Mouse (Mus musculus): ENCODE results near the gene Khk.

Khk gene

DNA sequence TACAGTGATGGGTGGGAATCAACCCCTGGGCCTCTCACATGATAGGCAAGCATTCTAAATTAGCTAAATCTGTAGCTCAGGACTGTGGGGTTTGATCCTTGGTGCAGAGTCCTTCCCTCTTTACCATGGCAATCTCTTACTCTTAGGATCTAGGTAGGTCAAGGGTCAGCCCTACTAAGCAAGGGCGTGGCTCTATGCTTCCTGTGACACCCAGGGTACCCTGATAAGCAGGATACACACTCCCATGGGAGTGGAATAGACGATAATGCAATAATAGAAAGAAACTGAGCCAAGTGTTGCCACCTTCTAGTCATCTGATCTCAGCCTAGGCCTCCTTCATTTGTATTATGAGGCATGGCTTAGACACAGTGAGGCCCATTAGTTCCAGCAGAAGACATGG lies 48.2 kb downstream of the Khk start:
- DNase-seq (ENCODE audit: low spot score in 2 of 2), result no peak

DNA sequence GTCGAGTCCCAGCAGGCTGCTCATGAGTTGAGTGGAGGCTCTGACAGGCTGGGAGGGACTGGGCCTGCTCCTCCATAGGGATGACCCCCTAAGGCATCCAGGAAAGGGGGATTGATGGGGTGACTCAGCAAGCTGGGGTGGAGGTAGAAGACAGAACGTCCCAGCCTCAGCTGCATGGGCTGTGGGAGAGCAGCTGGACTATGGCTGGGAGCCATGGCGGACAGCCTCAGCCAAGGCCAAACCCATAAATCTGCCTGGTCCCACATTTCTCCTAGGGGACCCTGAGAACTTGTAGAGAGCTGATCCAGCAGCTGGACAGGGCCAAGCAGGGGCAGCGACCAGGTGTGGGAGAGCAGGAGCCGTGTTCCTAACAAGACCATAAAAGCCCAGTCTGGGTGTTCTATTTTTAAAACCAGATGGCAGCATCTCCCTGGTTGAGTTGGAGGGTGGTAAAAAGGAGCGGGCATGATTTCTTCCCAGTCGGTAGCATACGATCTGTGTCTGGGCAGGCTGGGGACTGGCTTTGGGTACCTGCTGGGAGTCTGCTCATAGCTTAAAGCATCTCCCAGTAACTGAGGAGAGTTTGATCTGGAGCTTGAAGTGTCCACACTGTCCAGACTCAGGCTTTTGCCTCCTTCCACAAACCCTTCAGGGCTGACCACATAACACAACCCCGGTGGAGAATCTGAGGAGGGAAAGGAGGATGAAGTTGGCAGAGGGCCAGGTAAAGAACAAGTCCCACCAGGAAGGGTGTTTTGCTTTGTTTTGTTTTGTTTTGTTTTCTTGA lies 53.8 kb downstream of the Khk start:
- DNase-seq (ENCODE audit: low spot score in 2 of 2), result no peak

Data from spleen, postnatal 4 days (tissue).